Mouse (Mus musculus): Measurements from ENCODE around the gene Krt87.

The Krt87 gene

DNA sequence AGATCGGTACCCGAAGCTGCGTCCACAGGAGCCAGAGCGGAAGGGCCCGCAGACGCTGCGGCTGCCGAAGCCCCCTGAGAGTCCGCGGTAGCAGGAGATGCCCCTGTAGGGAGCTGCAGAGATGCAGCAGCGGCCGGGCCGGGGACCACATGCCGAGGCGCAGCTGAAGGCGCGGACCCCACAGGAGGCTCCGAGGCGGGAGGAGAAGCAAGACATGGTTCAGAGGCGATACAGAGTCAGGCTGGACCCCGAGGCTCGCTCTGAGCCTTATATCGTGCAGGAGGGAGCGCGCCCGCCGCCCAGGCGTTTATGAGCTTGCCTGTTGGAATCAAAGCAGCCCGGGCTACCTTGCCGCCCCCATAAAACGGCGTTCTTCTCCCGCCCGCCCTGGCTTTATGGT lies at the start of gene Krt87:
Gene Krt87, minus strand, starts transcription at position 250 of the 400 bp plus-strand sequence.
- in situ Hi-C loops (cut with MboI, MseI), result no loop called here

DNA sequence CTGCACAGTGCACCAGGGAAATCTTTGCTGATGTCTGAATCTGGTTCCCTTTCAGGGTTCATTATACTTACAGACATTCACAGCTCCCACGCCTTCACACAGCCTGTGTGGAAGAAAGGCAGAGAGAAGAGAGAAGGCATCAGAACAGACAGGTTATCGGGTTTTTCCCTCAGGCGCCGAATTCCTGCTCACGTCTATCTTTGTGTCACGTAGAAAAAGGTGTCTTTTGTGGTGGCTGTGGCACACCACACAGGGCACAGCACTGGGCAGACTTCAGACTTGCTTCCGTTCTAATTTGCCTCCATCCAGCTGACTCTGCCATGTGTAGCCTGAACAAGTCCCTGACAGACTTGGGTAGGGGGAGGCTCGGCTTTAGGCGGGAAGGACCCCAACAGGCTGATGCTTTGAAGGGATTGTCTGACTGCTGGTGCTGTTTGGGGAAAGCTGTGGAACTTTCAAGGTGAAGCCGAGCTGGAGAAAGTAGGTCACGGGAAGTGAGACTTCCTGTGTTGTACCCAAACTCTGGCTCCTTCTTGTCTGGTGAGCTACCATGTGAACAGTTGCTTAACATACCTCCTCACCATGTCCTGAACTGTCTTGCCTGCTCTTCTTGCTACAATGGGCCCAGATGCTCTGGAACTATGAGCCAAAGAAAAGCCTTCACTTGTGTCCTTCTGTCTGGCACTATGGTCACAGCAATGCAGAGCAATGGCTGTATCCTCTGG lies 47.5 kb upstream of the Krt87 start:
- in situ Hi-C loops (cut with MboI, MseI), result no loop called here

DNA sequence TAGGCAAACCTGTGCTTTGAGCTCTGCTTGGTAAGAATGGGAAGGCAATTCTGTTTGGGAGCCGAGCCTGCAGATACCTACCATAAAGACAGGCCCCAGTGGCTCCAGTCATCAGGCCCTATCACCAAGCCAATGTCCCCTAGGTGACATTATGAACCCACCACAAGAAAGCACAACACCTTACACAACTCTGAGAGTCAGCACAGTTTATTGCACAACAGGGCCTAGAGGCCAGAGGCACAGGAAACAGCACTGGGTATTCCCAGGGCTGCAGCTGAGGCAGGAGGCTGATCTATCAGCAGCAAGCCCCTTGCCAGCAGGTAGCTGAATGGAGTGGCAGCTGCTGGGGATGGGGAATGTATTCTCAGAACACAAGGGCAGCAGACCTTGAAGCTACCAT lies 46.3 kb upstream of the Krt87 start:
- in situ Hi-C loops (cut with MboI, MseI), result no loop called here

DNA sequence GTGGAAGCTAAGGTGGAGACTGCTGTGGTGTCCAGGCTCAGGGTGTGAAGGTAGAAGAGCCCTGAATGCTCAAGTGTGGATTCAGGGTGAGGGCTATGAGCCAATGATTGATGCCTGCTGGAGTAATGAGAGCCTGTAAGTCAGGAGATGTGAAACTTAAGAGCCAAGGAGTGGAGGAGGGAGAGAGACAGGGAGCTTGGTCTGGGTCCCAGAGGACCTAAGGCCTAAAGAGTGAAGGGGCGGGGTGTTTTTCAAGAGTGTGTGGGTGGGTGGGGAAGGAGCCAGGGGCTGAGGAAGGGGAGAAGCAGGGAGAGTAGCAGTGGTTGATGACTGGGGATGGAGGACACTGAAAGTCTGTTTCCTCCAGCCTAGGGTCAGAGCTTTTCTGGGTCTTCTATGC lies 45.0 kb upstream of the Krt87 start:
- in situ Hi-C loops (cut with MboI, MseI), result no loop called here

DNA sequence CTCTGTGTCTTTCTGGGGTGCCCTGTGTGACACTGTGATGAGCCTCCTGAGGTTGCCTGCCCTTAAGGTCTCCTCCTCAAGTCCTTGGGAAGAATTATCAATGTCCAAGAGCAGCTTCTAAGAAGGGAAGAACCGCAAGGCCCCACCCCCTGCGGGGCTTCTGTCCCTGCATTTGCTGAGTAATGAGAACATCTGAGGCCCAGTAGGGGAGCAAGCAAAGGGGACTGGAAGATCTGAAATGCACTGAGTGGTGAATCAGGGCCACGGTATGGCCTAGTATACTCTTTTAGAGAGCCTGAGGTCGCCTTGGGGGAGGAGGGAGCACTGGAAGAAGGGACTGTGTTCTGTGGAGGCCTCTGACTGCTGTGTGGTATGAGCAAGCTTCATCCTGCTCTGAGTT lies 43.5 kb upstream of the Krt87 start:
- in situ Hi-C loops (cut with MboI, MseI), result no loop called here

DNA sequence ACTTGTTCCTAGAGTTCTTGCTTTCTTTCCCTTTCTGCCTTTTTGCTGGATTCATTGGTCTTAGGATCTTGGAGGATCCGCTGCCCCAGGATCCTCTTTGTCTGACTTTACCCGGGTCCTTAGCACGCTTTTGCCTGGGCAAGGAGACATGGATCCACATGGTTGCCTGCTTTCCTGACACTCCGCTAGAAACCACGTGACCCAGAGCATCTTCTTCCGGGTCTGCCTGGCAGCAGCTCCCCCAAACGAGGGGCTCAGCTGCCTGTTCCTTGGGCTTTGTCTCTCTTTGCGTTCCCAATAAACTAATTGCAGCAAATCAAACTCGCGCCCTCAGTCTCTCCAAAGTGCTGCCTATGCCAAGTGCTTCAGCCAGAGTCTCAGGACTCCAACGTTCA lies 41.1 kb upstream of the Krt87 start:
- in situ Hi-C loops (cut with MboI, MseI), result loop anchor here (10.0 kb wide), 1 partner anchor 65 kb away; the partner anchor contains the start of gene Krt7

DNA sequence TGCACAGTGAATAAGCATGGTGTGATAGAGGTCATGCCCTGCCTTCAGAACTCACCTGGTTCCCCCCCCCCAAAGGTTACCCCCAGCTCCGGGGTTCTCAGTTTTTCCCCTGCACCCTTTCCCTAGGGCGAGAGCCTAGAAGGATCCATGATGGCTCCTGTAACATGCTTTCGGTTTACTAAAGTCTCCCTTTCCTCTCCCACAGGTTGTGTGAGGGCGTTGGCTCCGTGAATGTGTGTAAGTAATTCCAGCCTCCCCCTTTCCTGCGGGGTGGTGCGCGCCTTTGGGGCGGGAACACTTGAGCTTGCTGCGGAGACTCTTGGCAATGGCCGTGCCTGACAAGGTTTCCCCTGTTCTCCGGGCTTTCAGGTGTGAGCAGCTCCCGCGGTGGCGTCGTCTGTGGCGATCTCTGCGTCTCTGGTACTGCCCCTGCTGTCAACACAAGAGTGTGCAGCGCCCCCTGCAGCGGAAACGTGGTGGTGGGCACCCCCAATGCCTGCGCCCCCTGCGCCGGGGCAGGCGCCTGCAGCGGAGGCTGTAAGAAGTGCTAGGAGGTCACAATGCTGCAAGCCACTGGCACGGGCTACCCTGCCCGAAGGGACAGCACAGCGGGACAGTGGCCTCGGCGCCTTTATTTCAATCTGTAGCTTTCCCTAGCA lies 40.5 kb upstream of the Krt87 start:
- in situ Hi-C loops (cut with MboI, MseI), result loop anchor here (10.0 kb wide), 1 partner anchor 64 kb away; the partner anchor contains the start of gene Krt7

DNA sequence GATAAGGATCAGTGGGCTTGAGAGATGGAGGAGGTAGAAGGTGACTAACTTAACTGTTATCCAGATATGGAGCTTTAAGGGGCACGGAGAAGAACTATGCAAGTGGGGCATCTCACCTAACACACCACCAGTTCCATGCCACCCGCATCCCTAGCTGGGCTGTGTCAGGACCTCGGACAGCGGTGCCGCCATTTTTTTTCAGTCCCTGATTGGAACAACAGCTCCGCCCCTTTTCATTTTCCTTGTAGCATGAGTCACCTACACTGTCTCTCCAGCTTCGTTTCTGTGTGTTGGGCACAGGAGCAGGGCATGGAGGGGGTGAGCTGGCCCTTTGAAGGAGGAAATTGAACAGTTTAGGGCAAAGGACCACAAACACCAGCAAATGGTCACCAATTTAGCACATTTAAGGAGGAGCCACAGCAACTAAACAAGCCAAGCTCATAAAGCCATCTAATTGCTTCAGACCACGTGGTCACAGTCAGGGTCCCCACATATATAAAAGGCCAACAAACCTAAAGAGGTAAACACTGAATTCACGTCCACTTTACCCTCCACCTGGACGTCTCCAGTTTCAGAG lies 34.4 kb upstream of the Krt87 start, which contains the start of gene Krt86:
Gene Krt86, plus strand, starts transcription at position 527 of the 577 bp plus-strand sequence.
- in situ Hi-C loops (cut with MboI, MseI), result loop anchor here (10.0 kb wide), 1 partner anchor 58 kb away; the partner anchor contains the start of gene Krt7

DNA sequence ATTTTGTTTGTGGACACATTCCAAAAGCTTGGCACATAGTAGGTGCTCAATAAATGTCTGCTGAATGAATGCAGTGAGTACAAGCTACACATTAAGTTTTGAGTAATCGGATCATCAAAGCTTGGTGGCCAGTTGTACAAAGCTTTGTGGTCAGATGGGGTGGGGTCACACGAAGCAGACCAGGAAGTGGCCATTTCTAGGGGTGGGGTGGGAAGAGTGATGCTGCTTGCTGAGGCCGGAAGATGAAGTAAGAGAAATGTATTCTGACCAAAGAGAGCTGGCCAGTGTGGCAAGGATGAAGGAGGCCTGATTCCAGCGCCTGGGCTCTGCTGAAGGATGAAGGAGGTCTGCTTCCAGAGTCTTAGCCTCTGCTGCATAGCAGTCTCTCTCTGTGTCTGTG lies 30.5 kb upstream of the Krt87 start:
- in situ Hi-C loops (cut with MboI, MseI), result no loop called here

DNA sequence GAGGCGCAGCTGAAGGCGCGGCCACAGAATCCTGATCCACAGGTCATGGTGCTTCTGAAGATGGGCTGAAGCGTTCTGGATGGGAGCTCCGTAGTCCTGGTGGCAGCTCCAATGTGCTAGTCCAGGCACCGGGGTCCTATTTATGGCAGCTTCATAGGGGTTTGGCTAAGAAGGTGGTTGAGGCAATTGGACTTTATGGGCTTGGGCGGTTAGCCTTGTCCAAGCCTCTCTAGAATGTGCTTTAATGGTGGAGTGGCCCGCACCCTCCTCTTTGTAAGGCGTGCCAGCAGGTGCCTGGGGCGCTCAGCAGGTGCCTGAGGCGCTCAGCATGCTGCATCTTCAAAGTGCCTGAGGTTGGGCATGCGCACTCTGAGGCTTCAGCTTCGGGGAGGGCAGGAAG lies 25.0 kb upstream of the Krt87 start, which contains the start of gene Krt81:
Gene Krt81, minus strand, starts transcription at position 101 of the 400 bp plus-strand sequence.
- in situ Hi-C loops (cut with MboI, MseI), result no loop called here

DNA sequence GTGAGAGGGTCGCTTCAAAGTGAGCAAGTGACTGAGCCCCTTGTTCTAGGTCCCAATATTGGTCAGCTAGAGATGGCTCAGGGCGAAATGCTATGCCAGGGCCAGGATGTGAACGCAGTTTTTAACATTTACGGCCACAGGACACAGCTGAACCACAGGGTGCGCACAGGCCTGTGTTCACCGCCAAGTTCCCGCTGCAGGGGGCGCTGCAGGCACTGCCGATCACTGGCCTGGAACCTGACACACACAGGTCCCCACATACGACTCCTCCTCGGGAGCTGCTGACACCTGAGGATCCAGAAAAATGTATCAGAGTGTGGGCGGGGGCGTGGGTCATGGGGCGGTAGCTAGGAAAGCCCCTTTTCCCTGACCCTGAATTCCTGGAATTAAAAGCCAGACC lies 20.7 kb upstream of the Krt87 start:
- in situ Hi-C loops (cut with MboI, MseI), result no loop called here

DNA sequence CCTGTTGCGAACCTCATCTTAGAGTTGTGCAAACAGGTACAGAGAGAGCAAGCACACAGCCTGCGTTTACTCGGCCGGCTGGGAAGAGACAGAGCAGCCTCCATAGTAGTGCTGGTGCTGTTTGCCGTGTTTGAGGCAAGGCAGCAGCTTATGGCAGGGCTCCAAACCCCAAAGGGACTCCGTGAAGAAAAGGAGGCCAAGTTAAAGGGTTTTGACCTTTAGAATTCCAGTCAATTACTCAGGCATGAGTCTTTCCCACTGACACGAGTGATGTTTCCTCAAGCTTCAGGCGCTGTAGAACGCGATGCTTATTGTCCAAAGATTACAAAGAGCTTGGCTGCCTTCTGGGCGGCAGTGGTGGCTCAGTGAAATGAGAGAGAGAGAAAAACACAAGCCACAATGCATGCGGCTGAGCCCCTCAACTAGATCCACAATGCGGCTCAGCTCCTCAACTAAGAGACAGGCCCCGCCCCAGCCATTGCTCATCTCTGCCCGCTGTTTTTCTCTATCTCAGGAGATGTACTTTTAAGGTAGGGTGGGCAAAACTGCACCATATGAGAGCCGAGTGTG lies 19.8 kb upstream of the Krt87 start:
- in situ Hi-C loops (cut with MboI, MseI), result no loop called here

DNA sequence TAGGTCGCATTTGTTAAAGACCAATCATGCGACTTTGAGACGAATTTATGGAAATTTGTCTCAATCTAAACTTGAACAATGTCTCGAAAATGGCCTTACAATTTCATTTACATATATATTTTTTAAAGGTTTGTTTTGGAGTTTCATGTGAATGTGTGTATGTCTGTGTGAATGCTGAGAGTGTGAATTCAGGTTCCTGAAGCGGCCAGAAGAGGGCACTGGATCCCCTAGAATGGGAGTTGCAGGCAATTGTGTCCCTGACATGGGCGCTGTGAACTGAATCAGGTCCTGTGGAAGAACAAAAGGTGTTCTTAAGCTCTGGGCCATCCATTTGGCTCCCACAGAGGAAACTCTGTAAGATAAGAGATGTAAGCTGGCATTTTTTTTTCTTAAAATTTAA lies 17.3 kb upstream of the Krt87 start:
- in situ Hi-C loops (cut with MboI, MseI), result no loop called here

DNA sequence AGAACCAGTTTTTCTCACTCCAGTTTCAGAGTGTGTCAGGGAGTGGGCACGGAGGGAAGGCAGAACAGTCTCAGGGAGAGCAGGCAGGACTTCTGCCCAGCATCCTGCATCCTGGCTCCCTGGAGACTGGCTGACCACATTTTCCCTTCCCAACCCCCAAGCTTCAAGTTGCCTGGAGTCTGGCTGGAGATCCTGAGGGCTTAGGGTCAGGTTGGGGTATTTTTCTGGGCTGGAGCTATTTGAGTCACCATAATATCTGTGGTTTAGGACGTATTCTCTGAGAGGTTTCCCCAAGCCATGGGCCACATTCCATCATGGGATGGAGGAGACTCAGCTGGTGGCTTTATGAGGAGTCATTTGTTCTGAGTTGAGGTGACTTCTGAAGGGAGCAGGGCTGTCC lies 16.7 kb upstream of the Krt87 start:
- in situ Hi-C loops (cut with MboI, MseI), result no loop called here

DNA sequence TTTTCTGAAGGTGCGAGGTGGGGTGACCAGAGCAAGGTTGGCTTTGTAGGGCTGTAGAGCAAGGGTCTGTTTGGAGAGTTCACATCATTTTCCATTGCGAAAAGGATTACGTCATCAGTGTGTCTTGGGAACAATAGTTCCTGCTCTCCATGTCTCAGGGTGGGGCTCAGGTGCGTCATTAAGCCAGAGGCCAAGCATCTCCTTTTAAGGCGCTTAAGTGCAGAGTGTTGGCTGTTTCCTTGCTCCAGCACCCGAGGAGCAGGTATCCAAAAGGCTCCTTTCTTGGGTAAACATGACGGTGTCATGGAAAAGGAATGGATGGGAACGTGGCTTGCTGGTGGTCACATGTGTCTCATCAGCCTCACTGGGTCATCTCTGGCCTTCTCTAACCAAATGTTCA lies 16.2 kb upstream of the Krt87 start:
- in situ Hi-C loops (cut with MboI, MseI), result no loop called here

DNA sequence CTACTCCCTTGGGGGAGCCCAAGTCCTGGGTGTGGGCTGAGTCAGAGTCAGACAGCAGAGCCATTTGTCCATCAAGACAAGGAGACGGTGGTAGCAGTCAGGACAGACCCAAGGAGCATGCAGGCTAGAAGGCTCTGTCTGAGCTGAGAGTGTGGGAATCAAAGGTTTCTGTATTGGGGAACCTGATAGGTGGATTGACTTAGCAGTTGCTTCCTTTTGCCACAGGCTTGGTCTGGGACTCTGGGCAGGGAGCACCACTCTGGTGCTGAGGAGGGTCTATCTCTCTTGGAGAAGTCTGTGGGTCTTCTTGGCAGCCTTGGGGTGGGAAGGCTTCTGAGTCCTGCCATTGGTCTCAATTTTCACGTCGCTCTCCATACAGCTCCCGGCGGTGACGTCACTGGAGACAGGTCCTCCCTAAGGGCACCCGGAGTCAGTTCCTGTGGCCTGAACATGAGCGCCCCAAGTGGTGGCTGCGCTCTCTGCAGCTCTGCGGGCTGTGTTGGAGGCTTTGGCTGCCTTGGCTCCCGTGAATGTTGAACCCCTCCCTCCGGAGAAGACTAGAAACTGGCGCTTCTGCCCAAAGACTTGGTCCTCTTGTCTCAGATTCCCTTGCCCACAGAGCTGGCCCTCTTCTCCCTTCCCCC lies 14.6 kb upstream of the Krt87 start:
- in situ Hi-C loops (cut with MboI, MseI), result no loop called here

DNA sequence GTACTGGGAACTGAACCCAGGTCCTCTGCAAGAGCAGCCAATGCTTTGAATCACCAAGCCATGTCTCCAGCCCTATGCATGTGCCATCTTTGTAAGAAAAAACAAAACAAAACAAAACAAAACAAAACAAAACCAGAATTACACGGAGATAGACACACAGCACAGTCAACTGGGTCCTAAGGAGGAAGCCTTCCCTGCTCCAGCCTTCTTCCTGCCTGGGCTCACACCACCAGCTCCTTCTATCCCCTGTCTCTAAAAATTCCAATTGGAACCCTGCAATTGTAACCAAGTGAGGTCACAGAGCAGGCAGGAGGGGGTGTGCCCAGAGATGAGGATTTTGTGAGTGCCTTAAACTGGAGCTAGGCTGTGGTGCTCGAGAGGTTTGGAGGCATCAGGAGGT lies 8.8 kb upstream of the Krt87 start, which contains the start of gene Krt88:
Gene Krt88, plus strand, starts transcription at position 301 of the 400 bp plus-strand sequence.
- in situ Hi-C loops (cut with MboI, MseI), result no loop called here

DNA sequence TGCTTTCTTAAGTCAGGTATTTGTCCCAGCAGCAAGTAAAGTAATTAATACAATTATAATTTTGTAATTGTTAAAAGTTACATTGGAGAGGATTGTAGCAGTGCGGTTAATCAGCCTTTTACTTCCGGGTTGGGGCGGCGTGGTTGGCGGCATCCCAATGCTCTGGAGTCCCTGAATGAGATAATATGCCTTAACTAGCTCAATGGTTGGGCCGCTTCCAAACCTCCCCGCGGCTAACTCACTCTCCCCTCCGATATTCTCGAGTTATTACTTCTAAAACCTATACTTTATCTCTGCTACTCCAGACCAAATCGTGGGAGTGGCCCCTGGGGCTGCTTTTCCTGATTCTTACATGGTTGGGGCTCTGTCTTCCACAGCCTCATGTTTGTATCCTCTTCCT lies 8.0 kb upstream of the Krt87 start:
- in situ Hi-C loops (cut with MboI, MseI), result no loop called here

DNA sequence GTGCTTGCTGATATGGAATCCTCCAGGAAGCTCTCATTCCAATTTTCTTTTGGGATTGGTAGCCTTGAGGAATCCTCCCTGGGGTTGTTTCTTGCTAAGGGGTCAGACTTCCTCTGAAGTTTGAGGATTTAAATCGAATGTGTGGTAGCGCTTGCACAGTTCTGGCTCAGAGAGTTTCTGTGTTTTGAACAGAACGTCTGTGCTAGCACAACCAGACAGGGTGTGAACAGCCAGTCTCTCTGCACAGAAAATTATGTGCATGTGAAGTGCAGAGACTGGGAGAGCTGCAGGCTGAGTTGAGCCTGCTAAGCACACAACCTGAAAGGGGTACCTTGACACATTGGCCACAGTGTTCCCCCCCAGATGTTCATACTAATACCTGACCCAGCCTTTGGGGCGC lies 2.2 kb upstream of the Krt87 start:
- in situ Hi-C loops (cut with MboI, MseI), result no loop called here

DNA sequence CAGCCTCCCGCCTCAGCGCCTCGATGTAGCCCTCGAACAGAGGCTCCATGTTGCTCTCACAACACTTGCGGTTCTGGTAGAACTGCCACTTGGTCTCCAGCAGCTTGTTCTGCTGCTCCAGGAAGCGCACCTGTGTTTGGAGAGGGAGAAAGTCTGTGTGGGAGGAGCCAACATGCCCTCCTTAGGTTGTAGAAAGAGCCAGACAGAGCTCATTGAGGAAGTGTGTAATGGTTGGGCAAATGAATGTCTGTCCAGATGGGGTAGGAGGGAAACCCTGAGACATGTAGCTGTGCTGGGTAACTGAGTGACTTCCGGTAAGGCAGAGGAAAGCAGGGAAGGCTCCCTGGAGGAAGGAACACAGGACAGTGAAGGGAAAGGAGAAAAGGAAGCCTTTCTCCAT lies 2.0 kb downstream of the Krt87 start:
- in situ Hi-C loops (cut with MboI, MseI), result no loop called here

DNA sequence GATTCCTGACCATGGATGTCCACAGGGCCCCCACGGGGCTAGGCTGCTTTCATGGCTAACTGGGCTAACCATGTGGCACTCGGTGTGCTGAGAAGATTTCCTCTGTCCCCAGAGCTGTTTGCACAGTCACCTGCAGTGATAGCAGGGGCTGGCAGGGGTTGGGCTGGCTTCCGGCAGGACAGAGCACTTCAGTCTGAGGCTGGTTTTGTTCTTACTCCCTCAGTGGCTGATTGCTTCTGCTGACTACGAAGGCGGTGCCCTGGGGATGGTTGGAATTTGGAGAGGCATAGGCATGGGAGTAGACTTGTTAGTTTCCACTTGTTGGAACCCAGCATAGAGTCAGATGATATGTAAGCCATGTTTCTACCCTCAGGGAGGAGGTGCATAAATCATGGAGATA lies 13.7 kb downstream of the Krt87 start:
- in situ Hi-C loops (cut with MboI, MseI), result no loop called here

DNA sequence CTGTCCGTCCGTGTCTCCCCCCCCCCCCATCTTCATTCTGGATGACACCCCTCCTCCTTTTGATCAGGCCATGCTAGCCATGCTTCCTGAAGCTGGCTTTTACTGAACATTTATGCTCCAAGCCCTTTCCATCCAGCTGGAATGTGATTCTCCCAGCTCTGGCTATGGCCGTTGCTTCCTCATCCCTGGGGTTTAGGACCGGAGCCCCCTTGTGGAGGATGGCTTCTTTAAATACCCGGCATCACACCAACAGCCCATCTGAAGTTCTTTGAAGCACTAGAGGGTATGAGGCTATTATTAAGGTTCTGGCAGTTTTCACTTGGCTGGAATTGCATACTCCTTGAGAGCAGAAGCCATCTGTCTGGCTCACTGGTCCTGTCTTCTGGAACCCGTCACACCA lies 17.7 kb downstream of the Krt87 start:
- in situ Hi-C loops (cut with MboI, MseI), result no loop called here

Data from T-helper 1 cell (primary cell).